Mouse (Mus musculus) liver, postnatal 0 days (tissue): ENCODE measurements around the gene Guk1. TPM values are rescaled to one million over a fixed set of nuclear protein-coding genes. Genes with fewer than 3 reads are reported as not detected.

ENCODE experiments used
- ATAC-seq: fragments of 200-750 bp; cut with Nextera tagmentation; 2 replicates; pipeline ENCODE4 v1.8.0; 2017; ENCODE audit warnings: mild to moderate bottlenecking, moderate library complexity
- DNase-seq: peaks from one replicate; pipeline ENCODE4 v3.0.0-alpha.2; 2016
- H3K27ac ChIP-seq: fragments of 300-500 bp; sonication (generic); 2 replicates; pipeline ENCODE4 v1.5.1; 2014; ENCODE audit warnings: antibody characterized with exemption, moderate library complexity, mild to moderate bottlenecking, low read depth
- H3K27me3 ChIP-seq: fragments of 300-500 bp; sonication (generic); 2 replicates; pipeline ENCODE4 v1.6.1; 2014; ENCODE audit warnings: low read length, control low read depth, mixed read lengths; ENCODE audit not compliant: insufficient read depth
- H3K36me3 ChIP-seq: fragments of 300-500 bp; sonication (generic); replicated peaks from 2 replicates; pipeline ENCODE4 v1.6.1; 2014; ENCODE audit warnings: mild to moderate bottlenecking, control low read depth, low read length, moderate library complexity, mixed read lengths; ENCODE audit not compliant: insufficient read depth
- H3K4me1 ChIP-seq: fragments of 300-500 bp; sonication (generic); 2 replicates; pipeline ENCODE4 v1.6.1; 2014; ENCODE audit warnings: antibody characterized with exemption, mild to moderate bottlenecking, control low read depth; ENCODE audit not compliant: insufficient read depth
- H3K4me2 ChIP-seq: fragments of 300-500 bp; sonication (generic); 2 replicates; pipeline ENCODE4 v1.6.1; 2014; ENCODE audit warnings: low read depth, mild to moderate bottlenecking, low read length, moderate library complexity, mixed read lengths
- H3K4me3 ChIP-seq: fragments of 300-500 bp; sonication (generic); 2 replicates; pipeline ENCODE4 v1.5.1; 2014; ENCODE audit warnings: low read depth, low read length
- H3K9ac ChIP-seq: fragments of 300-500 bp; sonication (generic); replicated peaks from 2 replicates; pipeline ENCODE4 v1.6.1; 2014; ENCODE audit warnings: mild to moderate bottlenecking, moderate library complexity
- H3K9me3 ChIP-seq: fragments of 300-500 bp; sonication (generic); 2 replicates; pipeline ENCODE4 v1.6.1; 2016; ENCODE audit warnings: mild to moderate bottlenecking, control low read depth, low read length, mixed read lengths
- CTCF ChIP-seq: sonication (generic); IDR thresholded peaks from 2 replicates; pipeline ENCODE4 v1.5.1; 2016; ENCODE audit warnings: antibody characterized with exemption, low read depth
- EP300 ChIP-seq: IDR thresholded peaks from 2 replicates; pipeline ENCODE4 v1.6.1; 2016; ENCODE audit warnings: antibody characterized with exemption, low read depth, mild to moderate bottlenecking
- WGBS: fragments of 180-500 bp; shearing (Covaris S2); extraction: QIAGEN DNeasy Blood & Tissue Kit; methylation state at CpG from one replicate; pipeline ENCODE4 v1.1.7; 2014; ENCODE audit not compliant: insufficient replicate concordance; 5-methylcytosine and 5-hydroxymethylcytosine counted together
- polyA plus RNA-seq: library from polyadenylated mRNA; unstranded; fragments of >200 nt; fragmentation: Nextera tagmentation; extraction: Ambion mirVana; gene quantifications from 2 replicates; pipeline ENCODE4 v1.2.1, GENCODE M21; 2015

Guk1 gene
- polyA plus RNA-seq, 1 experiment from 2014 or later: 59.5 TPM

DNA sequence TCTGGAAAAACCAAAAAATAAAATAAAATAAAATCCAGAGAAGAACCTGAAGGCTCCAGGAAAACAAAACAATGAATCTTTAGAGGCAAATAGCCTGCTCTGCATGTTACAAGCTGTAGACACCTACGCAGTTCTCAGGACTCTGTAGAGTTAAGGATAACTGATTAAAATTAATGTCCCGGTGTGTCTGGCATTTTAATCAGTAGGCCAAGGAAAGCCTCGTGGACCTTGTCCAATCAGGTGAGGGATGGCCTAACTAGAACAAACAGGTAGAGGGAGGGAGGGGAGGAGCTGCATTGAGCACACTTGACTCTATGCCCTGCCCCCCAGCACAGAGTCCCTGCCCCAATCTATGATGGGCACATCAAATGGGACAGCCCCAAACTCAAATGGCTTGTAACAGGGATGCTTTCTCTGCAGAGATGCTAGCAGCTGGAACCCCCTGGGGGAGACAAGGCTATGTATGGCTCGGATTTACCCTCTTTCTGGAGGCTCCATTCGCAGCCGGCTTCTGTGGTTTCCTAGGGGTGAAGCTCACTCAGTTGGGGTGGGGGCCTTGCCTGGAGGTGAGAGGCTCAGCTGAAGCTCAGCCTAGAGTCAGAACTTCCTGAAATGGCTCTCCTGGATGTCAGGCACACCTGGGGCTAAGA lies 17.7 kb downstream of the Guk1 start:
- H3K27me3 ChIP-seq: peaks cover 46% of the 10 kb centered on the region
- no peak overlapping the region for H3K27ac ChIP-seq
- no peaks in the 10 kb centered on the region for H3K36me3 ChIP-seq
- H3K9ac ChIP-seq: no peak overlapping the region
- H3K4me1 ChIP-seq: peaks cover 4% of the 10 kb centered on the region; the same call in 1 of the 2 replicates
- TF ChIP-seq CTCF (no peak), EP300 (no peak)
- no peak overlapping the region for H3K4me3 ChIP-seq
- H3K4me2 ChIP-seq: no peak overlapping the region
- no peaks in the 10 kb centered on the region for H3K9me3 ChIP-seq
- no peak for ATAC-seq
- 39% methylated on average over 6 of the region's 6 CpGs for WGBS
- no peak for DNase-seq

DNA sequence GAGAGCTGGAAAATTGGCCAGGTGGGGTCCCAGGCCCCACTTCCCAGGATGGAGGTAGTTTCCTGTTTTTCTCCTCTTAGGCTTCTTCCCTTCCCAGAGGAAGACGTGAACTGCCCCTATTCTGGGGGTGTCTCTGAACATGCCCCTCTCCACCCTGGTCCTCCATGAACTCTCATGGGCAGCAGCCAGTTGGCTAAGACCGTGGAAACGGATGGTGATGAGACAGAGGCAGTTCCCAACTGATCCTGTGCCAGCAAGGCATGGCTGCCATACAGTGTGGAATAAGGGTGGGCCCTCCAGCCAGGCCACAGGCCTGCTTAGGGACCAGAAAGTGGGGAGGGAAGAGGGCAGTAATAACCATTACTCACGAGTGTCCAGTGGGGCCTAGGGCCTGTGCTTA lies 21.5 kb downstream of the Guk1 start:
- no peaks in the 10 kb centered on the region for H3K9me3 ChIP-seq
- H3K9ac ChIP-seq: no peak overlapping the region
- peaks cover 15% of the 10 kb centered on the region for H3K27me3 ChIP-seq
- 83% methylated on average over 4 of the region's 4 CpGs for WGBS
- no peak overlapping the region for H3K4me3 ChIP-seq
- no peak overlapping the region for H3K4me2 ChIP-seq
- ATAC-seq: no peak
- TF ChIP-seq CTCF (no peak), EP300 (no peak)
- no peak for DNase-seq
- H3K27ac ChIP-seq: no peak overlapping the region
- H3K4me1 ChIP-seq: peaks cover 4% of the 10 kb centered on the region
- no peaks in the 10 kb centered on the region for H3K36me3 ChIP-seq

DNA sequence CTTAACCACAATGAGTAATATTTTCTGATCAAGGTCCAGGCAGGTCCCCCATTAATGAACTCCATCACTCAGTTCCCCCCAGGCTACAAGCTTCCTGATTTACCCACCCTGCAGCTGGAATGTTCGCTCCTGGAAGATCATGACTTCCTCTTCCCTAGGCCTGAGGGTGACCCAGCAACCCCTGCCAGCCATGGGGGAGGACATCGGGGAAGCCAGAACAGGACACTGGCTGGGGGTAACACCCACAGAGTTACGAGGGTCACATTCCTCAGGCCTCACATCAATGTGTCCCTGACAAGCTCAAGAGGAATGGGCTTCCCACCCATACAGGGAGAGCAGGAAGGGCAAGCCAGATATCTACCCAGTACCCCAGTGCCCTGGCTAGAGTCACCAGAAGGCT lies 22.2 kb downstream of the Guk1 start:
- Histone ChIP-seq H3K9me3 (no peaks in the 10 kb centered on the region), H3K36me3 (no peaks in the 10 kb centered on the region), H3K9ac (no peak overlapping the region), H3K27me3 (peaks cover 7% of the 10 kb centered on the region; the same call in 1 of the 2 replicates), H3K4me1 (peaks cover 11% of the 10 kb centered on the region), H3K27ac (no peak overlapping the region), H3K4me2 (no peak overlapping the region), H3K4me3 (no peak overlapping the region)
- ATAC-seq (no peak), DNase-seq (no peak)
- WGBS: 69% methylated on average over 3 of the region's 3 CpGs
- TF ChIP-seq EP300 (no peak), CTCF (no peak)

DNA sequence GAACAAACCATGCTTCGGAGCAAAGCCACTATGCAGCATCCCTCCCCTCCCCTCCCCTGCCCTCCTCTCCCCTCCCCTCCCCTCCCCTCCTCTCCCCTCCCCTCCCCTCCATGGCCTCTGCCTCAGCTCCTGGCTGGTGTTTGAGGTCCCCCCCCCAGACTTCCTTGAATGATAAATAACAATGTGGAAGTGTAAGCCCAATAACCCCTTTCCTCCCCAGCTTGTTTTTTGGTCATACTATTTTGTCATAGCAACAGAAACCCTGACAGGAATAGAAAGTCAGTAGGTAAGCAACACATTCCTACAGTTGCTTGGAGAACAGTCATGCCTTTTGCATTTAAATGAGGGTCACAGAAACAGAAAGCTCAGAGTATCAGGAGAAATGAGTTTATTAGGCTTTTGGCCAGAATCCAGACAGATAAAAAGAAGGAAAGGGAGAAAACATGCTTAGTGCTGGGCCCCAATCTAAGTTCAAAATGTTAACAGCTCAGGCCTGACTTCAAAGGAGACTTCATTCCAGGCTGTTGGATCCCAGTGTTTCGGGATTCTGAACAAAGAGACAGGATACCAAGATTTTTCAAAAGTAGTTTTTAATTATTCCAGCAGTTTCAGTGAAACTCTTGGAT lies 26.3 kb downstream of the Guk1 start:
- ATAC-seq (no peak), DNase-seq (no peak)
- H3K27me3 ChIP-seq: no peaks in the 10 kb centered on the region
- peaks cover 5% of the 10 kb centered on the region; the same call in 1 of the 2 replicates for H3K36me3 ChIP-seq
- peak overlapping the region; percentile 100 for H3K27ac ChIP-seq
- H3K4me3 ChIP-seq: no peak overlapping the region
- no peaks in the 10 kb centered on the region for H3K9me3 ChIP-seq
- H3K9ac ChIP-seq: no peak overlapping the region
- no peak overlapping the region for H3K4me2 ChIP-seq
- TF ChIP-seq EP300: peak; percentile 22; the same call in 1 of the 2 replicates
- TF ChIP-seq CTCF: no peak
- peaks cover 32% of the 10 kb centered on the region for H3K4me1 ChIP-seq
- WGBS: 51% methylated on average over 2 of the region's 2 CpGs

DNA sequence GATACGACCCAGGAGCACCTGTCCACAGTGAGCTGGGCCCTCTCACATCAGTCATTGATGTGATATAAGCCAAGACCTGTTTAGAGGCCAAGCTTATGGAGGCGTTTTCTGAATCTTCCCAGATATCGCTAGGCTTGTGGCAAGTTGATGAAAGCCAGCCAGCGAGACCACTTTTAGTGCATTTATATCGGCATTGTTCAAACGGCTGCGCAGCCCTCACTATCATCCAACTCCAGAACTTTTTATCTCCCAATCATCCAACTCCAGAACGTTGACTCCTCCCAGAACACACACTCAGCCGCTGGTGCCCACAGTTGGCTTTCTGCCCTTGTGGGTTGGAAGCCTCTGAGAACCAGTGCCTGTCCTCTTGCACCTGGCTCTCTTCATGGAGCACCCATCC lies 27.6 kb downstream of the Guk1 start:
- WGBS: 41% methylated on average over 9 of the region's 9 CpGs
- Histone ChIP-seq H3K27me3 (no peaks in the 10 kb centered on the region), H3K27ac (peak overlapping the region; percentile 100), H3K4me2 (peak overlapping the region; percentile 75), H3K4me1 (peaks cover 32% of the 10 kb centered on the region), H3K9ac (peak overlapping the region; percentile 81), H3K36me3 (peaks cover 7% of the 10 kb centered on the region; the same call in 1 of the 2 replicates), H3K9me3 (no peaks in the 10 kb centered on the region), H3K4me3 (peak overlapping the region; percentile 71)
- peak; percentile 39 for ATAC-seq
- peak; percentile 80 for DNase-seq
- TF ChIP-seq CTCF (no peak), EP300 (peak; percentile 97)
